Mouse (Mus musculus) lung, postnatal 0 days (tissue): ENCODE measurements around the gene Nsun7. TPM values are rescaled to one million over a fixed set of nuclear protein-coding genes. Genes with fewer than 3 reads are reported as not detected.

ENCODE experiments used
- ATAC-seq: fragments of 200-750 bp; cut with Nextera tagmentation; 2 replicates; pipeline ENCODE4 v1.8.0; 2017; ENCODE audit warnings: moderate library complexity
- DNase-seq: peaks from one replicate; pipeline ENCODE4 v3.0.0-alpha.2; 2016; ENCODE audit warnings: low spot score
- H3K27ac ChIP-seq: fragments of 300-500 bp; sonication (generic); 2 replicates; pipeline ENCODE4 v1.5.1; 2014; ENCODE audit warnings: antibody characterized with exemption, mild to moderate bottlenecking, low read length, mixed read lengths
- H3K27me3 ChIP-seq: fragments of 300-500 bp; sonication (generic); replicated peaks from 2 replicates; pipeline ENCODE4 v1.6.1; 2014; ENCODE audit warnings: low read length, mixed read lengths; ENCODE audit not compliant: insufficient read depth
- H3K36me3 ChIP-seq: fragments of 300-500 bp; sonication (generic); 2 replicates; pipeline ENCODE4 v1.6.1; 2014; ENCODE audit warnings: low read length, mixed read lengths; ENCODE audit not compliant: insufficient read depth
- H3K4me1 ChIP-seq: fragments of 300-500 bp; sonication (generic); 2 replicates; pipeline ENCODE4 v1.6.1; 2014; ENCODE audit warnings: antibody characterized with exemption, low read depth, low read length, mixed read lengths; ENCODE audit not compliant: insufficient read depth
- H3K4me2 ChIP-seq: fragments of 300-500 bp; sonication (generic); replicated peaks from 2 replicates; pipeline ENCODE4 v1.6.1; 2014; ENCODE audit warnings: low read depth, mild to moderate bottlenecking, low read length, moderate library complexity, mixed read lengths
- H3K4me3 ChIP-seq: fragments of 300-500 bp; sonication (generic); 2 replicates; pipeline ENCODE4 v1.5.1; 2014; ENCODE audit warnings: low read depth, low read length
- H3K9ac ChIP-seq: fragments of 300-500 bp; sonication (generic); replicated peaks from 2 replicates; pipeline ENCODE4 v1.6.1; 2014; ENCODE audit warnings: low read depth, mild to moderate bottlenecking
- H3K9me3 ChIP-seq: fragments of 300-500 bp; sonication (generic); 2 replicates; pipeline ENCODE4 v1.6.1; 2016; ENCODE audit warnings: low read length, mixed read lengths
- CTCF ChIP-seq: IDR thresholded peaks from 2 replicates; pipeline ENCODE4 v1.5.1; 2016; ENCODE audit warnings: antibody characterized with exemption, mild to moderate bottlenecking
- EP300 ChIP-seq: IDR thresholded peaks from 2 replicates; pipeline ENCODE4 v1.6.1; 2016; ENCODE audit warnings: antibody characterized with exemption, mild to moderate bottlenecking, control low read depth
- WGBS: fragments of 180-500 bp; shearing (Covaris S2); extraction: QIAGEN DNeasy Blood & Tissue Kit; methylation state at CpG from one replicate; pipeline ENCODE4 v1.1.7; 2014; 5-methylcytosine and 5-hydroxymethylcytosine counted together
- polyA plus RNA-seq: library from polyadenylated mRNA; unstranded; fragments of >200 nt; fragmentation: Nextera tagmentation; extraction: Ambion mirVana; gene quantifications from 2 replicates; pipeline ENCODE4 v1.2.1, GENCODE M21; 2015

Gene Nsun7
- polyA plus RNA-seq, 1 experiment from 2014 or later: 1.1 TPM

- Histone ChIP-seq H3K36me3 (no peaks in the 10 kb centered on the region), H3K27ac (no peak overlapping the region), H3K9me3 (no peaks in the 10 kb centered on the region), H3K4me1 (no peaks in the 10 kb centered on the region), H3K4me3 (no peak overlapping the region), H3K9ac (no peak overlapping the region), H3K27me3 (no peaks in the 10 kb centered on the region), H3K4me2 (no peak overlapping the region)
- TF ChIP-seq CTCF (no peak), EP300 (no peak)
- WGBS: 49% methylated on average over 3 of the region's 3 CpGs
- ATAC-seq (no peak), DNase-seq (no peak)
These were observed 85.4 kb downstream of the Nsun7 start for GRCm38 (mm10) chr5:66345140-66345539.

DNA sequence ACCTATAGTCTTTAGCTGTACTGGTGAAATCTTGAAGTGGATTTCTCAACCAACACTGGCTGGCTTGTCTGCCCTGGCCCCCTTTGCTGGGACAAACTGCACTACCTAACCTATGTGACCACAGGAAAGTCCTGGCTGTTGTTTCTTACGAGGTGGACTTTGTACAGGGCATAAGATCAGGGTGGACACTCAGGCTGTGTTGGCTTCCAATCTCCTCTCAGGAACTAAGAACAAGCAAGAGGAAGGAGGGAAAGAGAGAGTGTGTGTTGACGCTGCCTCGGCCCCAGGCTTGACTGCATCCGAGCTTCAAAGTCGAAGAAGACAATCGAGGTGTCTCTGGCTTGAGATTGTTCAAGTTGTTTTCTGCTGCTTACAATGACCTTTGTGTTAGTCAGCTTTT lies 87.1 kb downstream of the Nsun7 start:
- ATAC-seq: no peak
- Histone ChIP-seq H3K27ac (no peak overlapping the region), H3K9me3 (no peaks in the 10 kb centered on the region), H3K4me1 (no peaks in the 10 kb centered on the region), H3K36me3 (no peaks in the 10 kb centered on the region), H3K27me3 (no peaks in the 10 kb centered on the region), H3K4me3 (no peak overlapping the region), H3K4me2 (no peak overlapping the region), H3K9ac (no peak overlapping the region)
- TF ChIP-seq EP300 (no peak), CTCF (no peak)
- WGBS: 78% methylated on average over 6 of the region's 6 CpGs
- DNase-seq: no peak

Other genes starting within 250 kb of the Nsun7 start
- gene Rbm47, start 86.8 kb upstream of the Nsun7 start, polyA plus RNA-seq: 41.5 and 50.2 TPM in 2 replicates